Mouse (Mus musculus): ENCODE data around the gene Rasl10a.
A peak's percentile ranks its signal among the peaks of the same experiment; 100 is the strongest.
"Not testable (repeated sequence)": the region's sequence is repeated elsewhere in the genome, so short reads cannot be mapped to it uniquely, and the experiment has no call there.

Rasl10a gene

DNA sequence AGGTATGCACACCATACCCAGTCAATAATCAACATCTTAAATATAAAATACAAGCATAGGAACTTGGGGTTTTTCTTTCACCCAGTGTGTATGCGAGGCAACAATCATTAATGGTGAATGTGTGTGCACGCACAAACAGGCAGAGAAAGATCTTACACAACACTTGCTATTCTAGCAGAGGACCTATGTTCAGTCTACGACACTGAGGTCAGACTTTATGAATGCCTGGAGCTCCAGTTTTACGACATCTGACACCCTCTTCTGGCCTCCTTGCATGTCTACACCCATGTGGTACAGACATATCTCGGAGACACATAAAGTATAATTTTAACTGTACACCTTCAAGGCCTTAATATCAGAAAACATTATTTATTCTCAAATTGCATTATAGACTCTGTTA, 18.9 kb downstream of the Rasl10a start:
- DNase-seq = not testable (repeated sequence)

GRCm38 (mm10) chr11:5089147-5089546, 31.2 kb downstream of the Rasl10a start:
- no peak for DNase-seq

DNA sequence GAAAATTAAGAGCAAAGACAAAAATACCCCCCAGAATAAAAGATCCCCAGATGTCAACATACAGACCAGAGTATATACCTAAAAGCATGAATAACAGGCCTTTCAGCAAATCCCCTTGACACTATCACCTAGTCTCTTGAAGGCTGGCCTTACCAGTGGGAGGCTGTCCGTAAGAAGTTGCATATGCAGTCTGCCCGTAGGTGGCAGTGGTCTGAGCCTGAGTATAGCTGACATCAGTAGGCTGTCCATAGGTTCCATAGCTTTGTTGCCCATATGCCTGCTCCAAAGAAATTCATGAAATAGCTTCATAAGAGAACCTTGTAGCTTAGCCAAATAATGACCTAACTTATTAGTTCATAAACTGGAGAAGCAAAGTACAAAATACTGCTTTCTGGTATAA, 33.8 kb downstream of the Rasl10a start:
- DNase-seq = peak; percentile 30

- DNase-seq = no peak
Measured at GRCm38 (mm10) chr11:5095877-5096276, 37.9 kb downstream of the Rasl10a start.

DNA sequence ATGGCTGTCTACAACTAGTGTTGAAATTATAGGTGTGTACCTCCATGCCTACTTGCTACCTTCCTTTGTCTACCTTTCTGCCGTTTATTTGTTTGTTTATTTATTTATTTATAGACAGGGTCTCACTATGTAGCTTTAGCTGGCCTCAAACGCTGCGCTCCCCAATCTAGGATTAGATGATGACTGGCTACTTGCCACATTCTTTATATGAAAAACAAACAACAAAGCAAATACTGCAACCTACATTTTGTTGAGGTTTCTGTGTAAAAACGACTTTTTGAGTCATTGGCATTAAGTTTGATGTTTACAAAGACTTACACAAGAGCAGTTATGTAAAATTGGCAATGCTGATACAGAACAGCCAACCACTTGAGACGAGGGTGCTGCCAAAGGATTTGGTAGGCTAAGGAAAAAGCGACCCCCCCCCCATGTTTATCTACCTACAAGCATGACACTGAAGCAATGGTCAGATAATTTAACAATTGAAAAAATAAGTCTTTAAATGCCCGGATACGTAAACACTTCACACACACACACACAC, 38.6 kb downstream of the Rasl10a start:
- DNase-seq = no peak

GRCm38 (mm10) chr11:5098035-5098735, 40.3 kb downstream of the Rasl10a start:
- peak; percentile 44 for DNase-seq

DNA sequence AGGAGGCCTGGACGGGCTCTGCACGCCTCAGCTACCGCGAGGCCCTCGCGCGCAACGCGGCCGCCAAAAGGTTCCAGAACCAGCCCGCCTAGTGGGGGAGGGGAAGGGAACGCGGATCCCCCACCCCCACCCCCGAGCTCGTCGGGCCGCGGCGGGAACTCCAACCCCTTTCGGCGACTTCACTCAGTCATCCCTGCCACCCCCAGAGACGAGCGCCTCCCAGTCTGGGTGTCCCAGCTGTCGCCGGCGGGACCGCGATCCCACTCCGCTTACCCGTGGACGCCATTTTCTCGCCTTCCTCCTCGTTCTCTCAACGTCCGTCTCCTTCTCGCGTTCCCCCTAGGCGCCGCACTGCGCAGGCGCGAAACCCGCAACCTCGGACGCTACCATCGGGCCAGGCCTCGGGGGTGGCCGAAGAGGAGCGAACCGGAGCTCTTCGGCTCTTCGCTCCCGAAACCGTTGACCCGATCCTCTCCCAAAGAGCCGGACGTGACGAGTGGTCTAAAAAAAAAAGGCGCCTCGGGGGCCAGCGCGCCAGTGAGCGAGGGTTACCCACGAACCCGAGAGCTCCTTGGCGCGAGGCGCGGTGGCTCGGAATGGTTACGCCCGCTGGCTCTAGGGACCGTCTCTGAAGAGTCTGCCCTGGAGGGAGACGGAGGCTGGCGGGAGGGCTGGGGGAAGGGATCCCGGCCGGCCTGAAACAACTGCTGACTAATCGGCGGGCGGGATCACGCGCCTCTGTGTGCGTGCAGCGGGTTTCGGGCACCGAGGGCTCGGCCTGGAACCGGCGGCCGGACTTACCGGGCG, 41.0 kb downstream of the Rasl10a start, which contains the start of the genes Rhbdd3 and Ewsr1:
Gene Rhbdd3 (plus strand): TSS at position 191 of the 807 bp plus-strand sequence.
Gene Ewsr1 (minus strand): TSS at position 531 of the 807 bp plus-strand sequence.
- DNase-seq = peak; percentile 96

- DNase-seq = peak; percentile 93
Measured at GRCm38 (mm10) chr11:5099576-5100183, 41.8 kb downstream of the Rasl10a start.

- DNase-seq = no peak
Measured at GRCm38 (mm10) chr11:5100283-5100682, 42.4 kb downstream of the Rasl10a start.

- no peak for DNase-seq
Measured at GRCm38 (mm10) chr11:5100801-5101200, 42.9 kb downstream of the Rasl10a start.

DNA sequence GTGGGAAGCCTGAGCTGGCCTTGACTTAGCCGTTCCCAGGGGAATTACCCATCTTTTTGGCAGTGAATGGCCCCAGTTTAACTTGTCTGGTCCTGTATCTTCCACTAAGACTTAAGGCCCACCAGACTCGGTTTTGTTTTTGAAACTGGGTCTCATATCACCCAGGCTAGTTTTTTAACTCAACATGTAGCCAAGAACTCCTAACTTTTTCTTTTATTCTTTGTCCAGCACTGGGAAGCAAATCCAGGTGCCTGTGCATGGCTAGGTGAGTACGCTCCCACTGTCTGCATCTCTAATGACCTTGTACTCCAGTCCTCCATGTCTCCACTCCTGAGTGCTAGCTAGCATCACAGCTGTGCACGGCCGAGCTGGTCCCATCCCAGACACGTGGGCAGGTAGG, 43.7 kb downstream of the Rasl10a start:
- no peak for DNase-seq

- DNase-seq = no peak
Measured at GRCm38 (mm10) chr11:5102384-5102783, 44.5 kb downstream of the Rasl10a start.

DNA sequence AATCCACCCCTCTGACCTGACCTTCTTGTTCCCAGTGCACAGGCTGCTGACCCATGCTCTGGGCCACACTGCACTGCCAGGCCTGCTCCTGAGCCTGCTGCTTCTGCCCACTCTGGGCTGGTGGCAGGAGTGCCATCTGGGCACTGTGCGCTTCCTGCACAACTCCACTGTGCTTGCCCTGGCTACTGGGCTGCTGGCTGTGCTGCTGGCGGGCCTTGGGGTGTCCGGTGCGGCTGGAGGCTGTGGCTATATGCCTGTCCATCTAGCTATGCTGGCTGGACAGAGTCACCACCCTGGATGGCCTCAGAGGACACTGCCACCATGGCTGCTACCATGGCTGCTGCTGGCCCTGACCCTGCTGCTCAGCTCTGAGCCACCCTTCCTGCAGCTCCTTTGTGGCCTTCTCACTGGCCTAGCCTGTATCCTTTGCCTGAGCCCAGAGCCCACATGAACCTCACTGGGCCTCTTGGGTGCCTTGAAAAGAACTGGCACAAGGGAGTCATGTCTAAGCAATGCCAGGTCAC, 46.1 kb downstream of the Rasl10a start:
- DNase-seq = no peak

- no peak for DNase-seq
Measured at GRCm38 (mm10) chr11:5109441-5109840, 51.5 kb downstream of the Rasl10a start.

All from lung, postnatal 36 days (tissue).